Mouse (Mus musculus) hindbrain, embryonic 13.5 days (tissue): ENCODE measurements at regions not wholly inside any gene's neighbourhood (a gene's known extent, or its start where the extent isn't known, plus 50 kb on each side); places are given as distances from the start of the nearest gene placed in this dataset.
A peak's percentile ranks its signal among the peaks of the same experiment; 100 is the strongest.

Source experiments
- ATAC-seq: fragments of 200-750 bp; cut with Nextera tagmentation; 2 replicates; pipeline ENCODE4 v1.8.0; 2017; ENCODE audit warnings: moderate TSS enrichment; ENCODE audit not compliant: low FRiP score
- H3K27ac ChIP-seq: fragments of 300-500 bp; sonication (generic); 2 replicates; pipeline ENCODE4 v1.5.1; 2015; ENCODE audit warnings: inconsistent platforms, mild to moderate bottlenecking, moderate library complexity
- H3K27me3 ChIP-seq: fragments of 300-500 bp; sonication (generic); 2 replicates; pipeline ENCODE4 v1.6.1; 2015; ENCODE audit warnings: mild to moderate bottlenecking, inconsistent platforms
- H3K36me3 ChIP-seq: fragments of 300-500 bp; sonication (generic); 2 replicates; pipeline ENCODE4 v1.6.1; 2015; ENCODE audit warnings: mild to moderate bottlenecking, inconsistent platforms
- H3K4me1 ChIP-seq: fragments of 300-500 bp; sonication (generic); replicated peaks from 2 replicates; pipeline ENCODE4 v1.6.1; 2015; ENCODE audit warnings: inconsistent platforms
- H3K4me2 ChIP-seq: fragments of 300-500 bp; sonication (generic); 2 replicates; pipeline ENCODE4 v1.6.1; 2015; ENCODE audit warnings: inconsistent platforms, mild to moderate bottlenecking, moderate library complexity
- H3K4me3 ChIP-seq: fragments of 300-500 bp; sonication (generic); 2 replicates; pipeline ENCODE4 v1.5.1; 2015; ENCODE audit warnings: mild to moderate bottlenecking, inconsistent platforms
- H3K9ac ChIP-seq: fragments of 300-500 bp; sonication (generic); 2 replicates; pipeline ENCODE4 v1.6.1; 2015; ENCODE audit warnings: mild to moderate bottlenecking, inconsistent platforms
- H3K9me3 ChIP-seq: fragments of 300-500 bp; sonication (generic); 2 replicates; pipeline ENCODE4 v1.6.1; 2016; ENCODE audit warnings: inconsistent platforms
- WGBS: fragments of 180-500 bp; shearing (Covaris S2); methylation state at CpG from one replicate; pipeline ENCODE4 v1.1.7; 2015; 5-methylcytosine and 5-hydroxymethylcytosine counted together

DNA sequence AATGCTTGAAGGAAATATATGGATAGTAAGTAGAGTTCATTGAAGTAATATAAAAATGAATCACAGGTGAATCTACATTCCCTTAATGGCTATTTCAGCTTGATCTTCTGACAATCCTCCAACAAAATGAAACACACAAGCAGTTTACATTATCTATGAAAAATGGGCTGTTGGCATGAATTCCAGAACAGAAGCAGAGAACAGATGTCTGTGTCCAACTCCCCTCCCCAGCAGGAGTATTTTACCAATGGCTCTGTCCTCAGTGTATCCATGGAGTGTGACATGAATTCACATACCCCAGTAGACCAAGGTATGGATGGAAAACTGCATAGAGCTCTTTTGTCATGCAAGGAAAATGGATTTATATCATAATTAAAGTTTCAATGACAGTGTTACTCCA lies 370.3 kb upstream of the BC052040 start:
- Histone ChIP-seq H3K4me1 (peaks cover 9% of the 10 kb centered on the region), H3K9ac (no peak overlapping the region), H3K4me2 (no peak overlapping the region), H3K27me3 (no peaks in the 10 kb centered on the region), H3K27ac (no peak overlapping the region), H3K4me3 (no peak overlapping the region), H3K9me3 (no peaks in the 10 kb centered on the region), H3K36me3 (no peaks in the 10 kb centered on the region)
- no peak for ATAC-seq

- no peak for ATAC-seq
- WGBS = 32% methylated on average over 18 of the region's 18 CpGs
Measured at GRCm38 (mm10) chr2:115213181-115213970, 368.1 kb upstream of the BC052040 start.

DNA sequence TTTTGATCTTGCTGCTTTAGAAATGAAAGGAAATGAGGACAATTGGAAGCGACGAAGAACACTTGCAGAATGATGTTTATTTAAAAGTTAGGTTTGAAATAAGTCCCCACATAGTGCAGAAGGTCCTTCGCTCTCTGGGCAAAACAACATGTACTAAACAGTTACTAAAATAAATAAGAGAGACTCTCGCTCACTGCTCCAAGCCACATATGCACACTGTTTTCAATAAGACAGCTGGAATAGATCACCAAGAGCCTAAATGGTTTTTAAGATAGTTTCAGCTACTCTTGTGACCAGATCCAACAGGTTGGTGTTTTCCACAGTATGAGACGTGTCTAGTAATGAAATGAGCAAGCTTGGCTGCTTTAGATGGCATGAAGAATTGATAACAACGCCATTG lies 367.2 kb upstream of the BC052040 start:
- Histone ChIP-seq H3K4me1 (peaks cover 9% of the 10 kb centered on the region), H3K9me3 (no peaks in the 10 kb centered on the region), H3K27me3 (no peaks in the 10 kb centered on the region), H3K27ac (no peak overlapping the region), H3K9ac (no peak overlapping the region), H3K4me3 (no peak overlapping the region), H3K4me2 (no peak overlapping the region), H3K36me3 (no peaks in the 10 kb centered on the region)
- 68% methylated on average over 6 of the region's 6 CpGs for WGBS
- ATAC-seq = no peak

More at GRCm38 (mm10) chr2:115213181-115213970, 368.1 kb upstream of the BC052040 start:
- H3K4me1 ChIP-seq = peaks cover 9% of the 10 kb centered on the region
- H3K4me3 ChIP-seq = no peak overlapping the region
- H3K27ac ChIP-seq = peak overlapping the region; percentile 52; the same call in 1 of the 2 replicates
- no peaks in the 10 kb centered on the region for H3K9me3 ChIP-seq
- no peak overlapping the region for H3K9ac ChIP-seq
- H3K36me3 ChIP-seq = no peaks in the 10 kb centered on the region
- H3K27me3 ChIP-seq = no peaks in the 10 kb centered on the region
- peak overlapping the region; percentile 32 for H3K4me2 ChIP-seq

DNA sequence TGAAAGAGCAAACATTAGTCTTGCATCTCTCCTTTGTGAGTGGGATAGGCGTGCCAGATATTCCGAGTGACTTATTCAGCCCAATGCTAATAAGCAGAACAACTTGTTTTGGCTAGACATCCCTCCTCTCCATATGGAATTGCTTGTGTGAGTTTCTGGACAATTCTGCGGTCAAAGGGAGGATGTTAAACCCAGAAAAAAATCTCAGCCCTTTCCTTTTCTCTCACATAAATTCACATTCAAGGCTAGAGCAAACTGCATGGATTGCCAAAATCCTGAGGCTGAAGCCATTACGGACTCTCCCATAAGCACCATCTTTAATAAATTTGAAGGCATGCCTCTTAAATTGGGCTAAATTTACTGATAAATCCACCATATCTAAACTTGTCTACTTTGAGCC lies 351.5 kb upstream of the BC052040 start:
- 72% methylated on average over 4 of the region's 4 CpGs for WGBS

GRCm38 (mm10) chr2:115247673-115248072 lies 333.8 kb upstream of the BC052040 start:
- no peak for ATAC-seq
- Histone ChIP-seq H3K9me3 (no peaks in the 10 kb centered on the region), H3K27me3 (no peaks in the 10 kb centered on the region), H3K9ac (no peak overlapping the region), H3K27ac (no peak overlapping the region), H3K36me3 (no peaks in the 10 kb centered on the region), H3K4me3 (no peak overlapping the region), H3K4me1 (no peaks in the 10 kb centered on the region), H3K4me2 (no peak overlapping the region)
- 87% methylated on average over 4 of the region's 4 CpGs for WGBS

More for the DNA sequence above, 351.5 kb upstream of the BC052040 start:
- Histone ChIP-seq H3K27me3 (no peaks in the 10 kb centered on the region), H3K4me1 (no peaks in the 10 kb centered on the region), H3K4me3 (no peak overlapping the region), H3K36me3 (no peaks in the 10 kb centered on the region), H3K9me3 (no peaks in the 10 kb centered on the region), H3K4me2 (no peak overlapping the region), H3K27ac (no peak overlapping the region), H3K9ac (no peak overlapping the region)
- ATAC-seq = no peak

DNA sequence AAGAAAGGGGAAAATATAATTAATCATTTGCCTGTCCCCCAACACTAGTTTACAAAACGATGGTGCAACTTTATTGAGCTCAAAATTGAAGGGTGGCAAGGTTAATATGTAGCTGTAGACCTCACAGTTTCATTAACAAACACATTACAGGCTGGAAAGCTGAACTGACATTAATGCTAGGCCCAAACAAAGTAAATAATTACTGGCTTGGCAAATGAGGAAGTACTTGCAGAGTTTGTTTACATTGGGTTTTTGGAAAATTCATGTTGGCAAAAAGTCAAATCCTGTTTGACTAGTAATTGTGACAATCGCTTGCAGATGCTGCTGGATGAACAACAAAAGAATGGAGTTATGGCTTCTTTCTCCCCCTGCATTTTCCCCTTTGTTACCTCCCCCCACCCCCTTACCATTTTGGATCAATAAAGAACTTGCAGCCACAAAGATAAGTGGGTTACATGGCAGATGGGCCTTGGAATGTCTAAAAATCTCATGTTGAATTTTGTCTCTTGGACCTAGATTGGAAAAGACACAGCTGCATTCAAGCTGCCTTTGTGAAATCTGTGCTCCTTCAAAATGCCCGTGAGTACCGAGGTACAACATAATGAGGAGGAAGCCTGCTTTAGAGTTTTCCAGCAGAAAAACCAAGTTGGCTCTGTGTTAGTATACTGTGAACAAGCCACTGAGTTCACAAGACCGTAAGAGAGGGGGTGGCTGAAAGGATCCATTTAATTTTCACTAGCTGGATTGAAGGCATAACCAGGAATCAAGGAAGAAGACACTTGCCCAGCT lies 331.3 kb upstream of the BC052040 start:
- H3K9ac ChIP-seq = no peak overlapping the region
- no peak for ATAC-seq
- no peaks in the 10 kb centered on the region for H3K36me3 ChIP-seq
- no peaks in the 10 kb centered on the region for H3K9me3 ChIP-seq
- H3K4me1 ChIP-seq = no peaks in the 10 kb centered on the region
- H3K27ac ChIP-seq = no peak overlapping the region
- H3K27me3 ChIP-seq = no peaks in the 10 kb centered on the region
- WGBS = 65% methylated on average over 5 of the region's 5 CpGs
- no peak overlapping the region for H3K4me3 ChIP-seq
- H3K4me2 ChIP-seq = no peak overlapping the region

- Histone ChIP-seq H3K4me2 (no peak overlapping the region), H3K4me1 (no peaks in the 10 kb centered on the region), H3K27ac (no peak overlapping the region), H3K9me3 (no peaks in the 10 kb centered on the region), H3K36me3 (no peaks in the 10 kb centered on the region), H3K9ac (no peak overlapping the region), H3K27me3 (no peaks in the 10 kb centered on the region), H3K4me3 (no peak overlapping the region)
- WGBS = 50% methylated on average over 2 of the region's 2 CpGs
- ATAC-seq = no peak
Measured at GRCm38 (mm10) chr2:115257391-115257790, 324.1 kb upstream of the BC052040 start.

DNA sequence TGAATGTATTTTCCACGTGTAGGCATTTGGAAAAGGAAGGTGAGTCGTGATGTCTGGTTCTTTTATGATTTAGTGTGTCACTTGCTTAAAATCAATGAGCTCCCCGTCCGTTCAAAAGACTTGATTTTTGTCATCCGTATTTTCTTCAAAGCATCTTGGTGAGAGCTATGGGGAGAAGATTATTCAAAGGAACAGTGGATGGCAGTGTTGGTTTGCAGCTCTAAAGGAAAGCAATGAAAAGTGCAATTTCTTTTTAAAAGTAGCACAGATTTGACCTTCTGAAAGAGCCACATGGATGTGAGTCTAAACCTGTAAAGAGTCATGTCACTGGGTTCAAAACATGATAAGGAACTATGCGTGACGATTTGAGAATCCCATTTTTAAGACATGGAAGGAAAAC lies 313.3 kb upstream of the BC052040 start:
- ATAC-seq = no peak
- no peaks in the 10 kb centered on the region for H3K4me1 ChIP-seq
- 84% methylated on average over 7 of the region's 7 CpGs for WGBS
- no peaks in the 10 kb centered on the region for H3K9me3 ChIP-seq
- no peak overlapping the region for H3K4me2 ChIP-seq
- no peak overlapping the region for H3K27ac ChIP-seq
- no peaks in the 10 kb centered on the region for H3K27me3 ChIP-seq
- no peaks in the 10 kb centered on the region for H3K36me3 ChIP-seq
- H3K9ac ChIP-seq = no peak overlapping the region
- H3K4me3 ChIP-seq = no peak overlapping the region

DNA sequence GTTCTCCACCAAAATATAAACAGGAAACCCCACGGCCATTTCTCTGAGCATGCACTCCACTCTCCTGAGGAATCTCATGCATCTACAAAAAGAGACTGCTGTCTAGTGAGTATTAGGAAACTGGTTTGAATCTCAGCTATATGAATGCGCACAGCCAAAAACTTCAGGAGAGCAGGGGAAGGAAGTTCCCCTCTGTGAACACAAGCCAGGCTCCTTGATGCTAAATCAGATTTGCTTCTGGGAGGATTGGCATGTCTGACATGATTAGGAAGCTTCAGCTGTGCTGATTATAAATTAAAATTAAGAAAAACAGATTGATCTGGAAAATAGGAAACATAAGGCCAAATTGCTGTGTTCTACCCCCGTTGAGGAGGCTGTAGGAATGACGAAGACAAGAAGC lies 304.1 kb upstream of the BC052040 start:
- no peaks in the 10 kb centered on the region for H3K9me3 ChIP-seq
- H3K4me3 ChIP-seq = no peak overlapping the region
- no peak for ATAC-seq
- 69% methylated on average over 4 of the region's 4 CpGs for WGBS
- H3K9ac ChIP-seq = no peak overlapping the region
- no peak overlapping the region for H3K27ac ChIP-seq
- no peaks in the 10 kb centered on the region for H3K36me3 ChIP-seq
- H3K27me3 ChIP-seq = no peaks in the 10 kb centered on the region
- H3K4me1 ChIP-seq = 0 out of 2 replicates have a peak, but pooled peaks cover 10% of the 10 kb centered on the region
- no peak overlapping the region for H3K4me2 ChIP-seq

DNA sequence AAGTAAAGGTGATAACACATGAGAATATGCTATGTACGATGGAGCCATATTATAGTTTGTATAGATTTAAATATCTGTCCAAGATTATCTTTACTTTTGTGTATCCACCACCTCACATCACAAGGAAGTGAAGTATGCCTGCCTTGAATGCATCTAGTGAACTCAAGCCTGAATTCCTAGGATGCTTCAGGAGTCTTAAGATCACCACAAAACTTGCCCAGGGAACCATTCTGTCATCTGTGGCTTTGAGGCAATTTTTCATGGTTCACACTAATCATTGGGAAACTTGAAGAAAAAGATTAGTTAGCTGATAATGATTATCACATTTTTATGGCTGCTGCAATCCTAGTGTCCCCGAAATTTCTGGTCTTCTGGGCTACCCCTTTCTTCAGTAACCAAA lies 288.5 kb upstream of the BC052040 start:
- no peak overlapping the region for H3K27ac ChIP-seq
- no peak overlapping the region for H3K4me2 ChIP-seq
- no peaks in the 10 kb centered on the region for H3K27me3 ChIP-seq
- no peak for ATAC-seq
- H3K4me3 ChIP-seq = no peak overlapping the region
- H3K9me3 ChIP-seq = no peaks in the 10 kb centered on the region
- no peaks in the 10 kb centered on the region for H3K36me3 ChIP-seq
- no peak overlapping the region for H3K9ac ChIP-seq
- WGBS = 91% methylated on average over 2 of the region's 2 CpGs
- no peaks in the 10 kb centered on the region for H3K4me1 ChIP-seq

- H3K9ac ChIP-seq = no peak overlapping the region
- no peak overlapping the region for H3K4me3 ChIP-seq
Measured at GRCm38 (mm10) chr2:115297463-115297862, 284.1 kb upstream of the BC052040 start.

GRCm38 (mm10) chr2:115307248-115307647 lies 274.3 kb upstream of the BC052040 start:
- Histone ChIP-seq H3K4me2 (no peak overlapping the region), H3K4me1 (peaks cover 7% of the 10 kb centered on the region), H3K27ac (no peak overlapping the region), H3K27me3 (no peaks in the 10 kb centered on the region), H3K9ac (no peak overlapping the region), H3K9me3 (no peaks in the 10 kb centered on the region), H3K4me3 (no peak overlapping the region), H3K36me3 (no peaks in the 10 kb centered on the region)
- ATAC-seq = no peak
- WGBS = 80% methylated on average over 4 of the region's 4 CpGs

More at GRCm38 (mm10) chr2:115297463-115297862, 284.1 kb upstream of the BC052040 start:
- no peak for ATAC-seq
- no peaks in the 10 kb centered on the region for H3K9me3 ChIP-seq
- H3K4me1 ChIP-seq = no peaks in the 10 kb centered on the region
- H3K36me3 ChIP-seq = no peaks in the 10 kb centered on the region
- H3K4me2 ChIP-seq = no peak overlapping the region
- 61% methylated on average over 6 of the region's 6 CpGs for WGBS
- no peak overlapping the region for H3K27ac ChIP-seq
- no peaks in the 10 kb centered on the region for H3K27me3 ChIP-seq
